Mouse (Mus musculus): ENCODE data around the gene Mpp5. TPM values are rescaled to one million over a fixed set of nuclear protein-coding genes. Genes with fewer than 3 reads are reported as not detected.
A peak's percentile ranks its signal among the peaks of the same experiment; 100 is the strongest.

Gene Mpp5
- total RNA-seq, 1 experiment from 2014 or later, result 44.6 TPM

- ATAC-seq (ENCODE audit: extremely low read depth, insufficient number of reproducible peaks, low FRiP score, poor library complexity, severe bottlenecking), result no peak
Measured at GRCm38 (mm10) chr12:78814437-78814836, 65.7 kb downstream of the Mpp5 start.

GRCm38 (mm10) chr12:78834496-78834895, 85.8 kb downstream of the Mpp5 start:
- ATAC-seq (ENCODE audit: extremely low read depth, insufficient number of reproducible peaks, low FRiP score, poor library complexity, severe bottlenecking), result no peak

- ATAC-seq (ENCODE audit: extremely low read depth, insufficient number of reproducible peaks, low FRiP score, poor library complexity, severe bottlenecking), result no peak
Measured at GRCm38 (mm10) chr12:78839906-78840305, 91.2 kb downstream of the Mpp5 start.

GRCm38 (mm10) chr12:78842429-78842828, 93.7 kb downstream of the Mpp5 start:
- ATAC-seq (ENCODE audit: extremely low read depth, insufficient number of reproducible peaks, low FRiP score, poor library complexity, severe bottlenecking), result no peak

- ATAC-seq (ENCODE audit: extremely low read depth, insufficient number of reproducible peaks, low FRiP score, poor library complexity, severe bottlenecking), result no peak
Measured at GRCm38 (mm10) chr12:78848246-78848645, 99.5 kb downstream of the Mpp5 start.

GRCm38 (mm10) chr12:78860921-78861495, 112.3 kb downstream of the Mpp5 start:
- ATAC-seq (ENCODE audit: extremely low read depth, insufficient number of reproducible peaks, low FRiP score, poor library complexity, severe bottlenecking), result no peak

GRCm38 (mm10) chr12:78861496-78862253, 113.0 kb downstream of the Mpp5 start, which contains the start of the genes Atp6v1d and Eif2s1:
Gene Atp6v1d (minus strand): TSS chr12:78861638.
Gene Eif2s1 (plus strand): TSS chr12:78861819.
- peak; percentile 95 for ATAC-seq (ENCODE audit: extremely low read depth, insufficient number of reproducible peaks, low FRiP score, poor library complexity, severe bottlenecking)

GRCm38 (mm10) chr12:78862254-78862730, 113.6 kb downstream of the Mpp5 start:
- no peak for ATAC-seq (ENCODE audit: extremely low read depth, insufficient number of reproducible peaks, low FRiP score, poor library complexity, severe bottlenecking)

GRCm38 (mm10) chr12:78865434-78865833, 116.7 kb downstream of the Mpp5 start:
- no peak for ATAC-seq (ENCODE audit: extremely low read depth, insufficient number of reproducible peaks, low FRiP score, poor library complexity, severe bottlenecking)

GRCm38 (mm10) chr12:78868115-78868514, 119.4 kb downstream of the Mpp5 start:
- ATAC-seq (ENCODE audit: extremely low read depth, insufficient number of reproducible peaks, low FRiP score, poor library complexity, severe bottlenecking), result no peak

- no peak for ATAC-seq (ENCODE audit: extremely low read depth, insufficient number of reproducible peaks, low FRiP score, poor library complexity, severe bottlenecking)
Measured at GRCm38 (mm10) chr12:78874581-78874980, 125.9 kb downstream of the Mpp5 start.

GRCm38 (mm10) chr12:78890062-78890461, 141.4 kb downstream of the Mpp5 start:
- no peak for ATAC-seq (ENCODE audit: extremely low read depth, insufficient number of reproducible peaks, low FRiP score, poor library complexity, severe bottlenecking)

Other genes with a start within 250 kb of the Mpp5 start
- gene Fam71d, start 57.4 kb upstream of the Mpp5 start, total RNA-seq (2017), result 0.47 TPM in 1 of 2 replicates, not detected in the other
- gene Atp6v1d, start 112.7 kb downstream of the Mpp5 start, total RNA-seq (2017), result 62.0 and 62.1 TPM in 2 replicates
- 31.0 and 36.7 TPM in 2 replicates for gene Eif2s1, start 112.9 kb downstream of the Mpp5 start, total RNA-seq (2017)
- gene Plek2, start 158.1 kb downstream of the Mpp5 start, total RNA-seq (2017), result not detected in 2 replicates